ENCODE assay signal across 11 mouse cellular contexts in the genomic region with DNA sequence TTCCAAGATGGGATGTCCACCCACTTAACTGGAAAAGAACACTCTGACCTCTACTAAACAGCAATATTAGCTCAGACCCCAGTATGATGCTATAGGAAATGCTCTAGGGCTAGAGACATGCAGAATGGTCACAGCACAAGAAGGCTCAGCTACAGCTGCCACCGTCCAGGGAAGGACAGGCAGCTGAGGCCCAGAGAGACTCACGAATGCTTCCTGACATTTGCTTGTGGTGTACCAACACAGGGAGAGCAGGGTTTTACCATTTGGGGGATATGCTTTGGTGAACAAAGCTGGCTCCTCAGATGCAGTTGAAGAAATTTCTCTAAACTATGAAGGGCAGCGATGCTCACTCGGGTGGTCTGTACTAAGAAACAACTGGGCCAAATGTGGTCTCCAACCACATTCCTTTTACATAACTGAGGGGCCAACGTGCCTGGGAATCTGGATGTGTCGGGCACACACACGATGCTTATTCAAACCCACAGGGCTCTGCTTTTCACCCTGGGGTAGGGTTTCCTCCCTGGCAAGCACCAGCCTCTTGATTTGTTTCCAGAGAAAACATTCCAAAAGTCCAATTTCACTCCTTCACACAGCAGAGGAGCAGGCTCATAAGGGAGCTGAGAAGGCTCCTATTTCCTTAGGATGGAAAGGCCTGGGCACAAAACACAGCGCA.
DNase-seq lines count a peak whose midpoint lies in the region; ATAC-seq and TF ChIP-seq lines count a peak whose summit lies in the region.
"Had no signal": no experiment of that assay in that cellular context is flagged by ENCODE, and none has a peak within 500 bp of the region (broad histone marks: within the 10 kb centered on the region; RNA-seq: fewer than 3 reads in every experiment).

No protein-coding gene starts in this region.

- 59% methylated on average over 8 of the region's 8 CpGs for WGBS in forebrain, embryonic 15.5 days
- WGBS in forebrain, embryonic 11.5 days = 84% methylated on average over 8 of the region's 8 CpGs
- WGBS in lung, embryonic 14.5 days = 58% methylated on average over 8 of the region's 8 CpGs
- 34% methylated on average over 8 of the region's 8 CpGs for WGBS in embryonic facial prominence, embryonic 14.5 days

- H3K4me2 ChIP-seq in forebrain, embryonic 15.5 days (replicated peaks) = no peak overlapping the region
- no peak overlapping the region for H3K4me2 ChIP-seq in forebrain, embryonic 11.5 days (ENCODE audit: low read depth, low read length, severe bottlenecking)
- H3K4me2 ChIP-seq in lung, embryonic 14.5 days = no peak overlapping the region
- H3K4me2 ChIP-seq in embryonic facial prominence, embryonic 14.5 days (ENCODE audit: low read depth, low read length) = no peak overlapping the region

- H3K36me3 ChIP-seq in forebrain, embryonic 15.5 days = no peaks in the 10 kb centered on the region
- no peaks in the 10 kb centered on the region for H3K36me3 ChIP-seq in forebrain, embryonic 11.5 days (ENCODE audit: control insufficient read depth, insufficient read depth, low read length)
- peaks cover 43% of the 10 kb centered on the region for H3K36me3 ChIP-seq in lung, embryonic 14.5 days (ENCODE audit: insufficient read depth)
- peaks cover 38% of the 10 kb centered on the region for H3K36me3 ChIP-seq in embryonic facial prominence, embryonic 14.5 days (ENCODE audit: control insufficient read depth, insufficient read depth, low read length)

- no peaks in the 10 kb centered on the region for H3K27me3 ChIP-seq in forebrain, embryonic 15.5 days
- no peaks in the 10 kb centered on the region for H3K27me3 ChIP-seq in forebrain, embryonic 11.5 days (ENCODE audit: control insufficient read depth, insufficient read depth, low read length)
- H3K27me3 ChIP-seq in lung, embryonic 14.5 days (ENCODE audit: insufficient read depth, low read length) = no peaks in the 10 kb centered on the region
- H3K27me3 ChIP-seq in embryonic facial prominence, embryonic 14.5 days (replicated peaks; ENCODE audit: control insufficient read depth, insufficient read depth, low read length) = no peaks in the 10 kb centered on the region

- intact Hi-C loops in gastrocnemius, postnatal 36 days (cut with DNase I) = no loop called here

- no peak overlapping the region for H3K9ac ChIP-seq in forebrain, embryonic 15.5 days (replicated peaks)
- H3K9ac ChIP-seq in forebrain, embryonic 11.5 days (ENCODE audit: low read length) = no peak overlapping the region
- H3K9ac ChIP-seq in lung, embryonic 14.5 days = no peak overlapping the region; the same call in 1 of the 2 replicates
- H3K9ac ChIP-seq in embryonic facial prominence, embryonic 14.5 days (ENCODE audit: low read depth, low read length) = no peak overlapping the region
- H3K9ac ChIP-seq: liver, embryonic 14.5 days had no signal

- H3K4me1 ChIP-seq in forebrain, embryonic 15.5 days = peaks cover 16% of the 10 kb centered on the region
- H3K4me1 ChIP-seq in forebrain, embryonic 11.5 days (replicated peaks; ENCODE audit: control insufficient read depth, insufficient read depth, low read length) = 0 out of 2 replicates have a peak, but pooled peaks cover 4% of the 10 kb centered on the region
- H3K4me1 ChIP-seq in lung, embryonic 14.5 days (ENCODE audit: insufficient read depth) = peaks cover 23% of the 10 kb centered on the region
- H3K4me1 ChIP-seq in embryonic facial prominence, embryonic 14.5 days (ENCODE audit: control insufficient read depth, insufficient read depth, low read length) = peaks cover 28% of the 10 kb centered on the region

- DNase-seq in forebrain, embryonic 11.5 days (ENCODE audit: low spot score) = no peak
- DNase-seq in lung, embryonic 14.5 days = peak; percentile 39
- no peak for DNase-seq in lung, adult 18-20 months
- DNase-seq in embryonic facial prominence, embryonic 14.5 days (ENCODE audit: low spot score) = peak; percentile 92
- DNase-seq in mesoderm, embryonic 11.5 days (ENCODE audit: low read depth, low spot score) = peak; percentile 35
- no peak for DNase-seq in gastrocnemius, postnatal 36 days
- no peak for DNase-seq in neural tube, embryonic 10.5 days (ENCODE audit: extremely low spot score, low spot score)
- DNase-seq: adrenal gland, adult 8-10 months; heart, adult 18-20 months had no signal

- no peaks in the 10 kb centered on the region for H3K9me3 ChIP-seq in forebrain, embryonic 15.5 days
- H3K9me3 ChIP-seq in forebrain, embryonic 11.5 days (ENCODE audit: control insufficient read depth, low read length) = no peaks in the 10 kb centered on the region
- H3K9me3 ChIP-seq in lung, embryonic 14.5 days (ENCODE audit: low read depth, low read length) = no peaks in the 10 kb centered on the region
- no peaks in the 10 kb centered on the region for H3K9me3 ChIP-seq in embryonic facial prominence, embryonic 14.5 days (ENCODE audit: control insufficient read depth, low read length)

- no peak overlapping the region for H3K4me3 ChIP-seq in forebrain, embryonic 15.5 days
- H3K4me3 ChIP-seq in forebrain, embryonic 11.5 days (ENCODE audit: low read depth, low read length) = no peak overlapping the region
- no peak overlapping the region for H3K4me3 ChIP-seq in lung, embryonic 14.5 days (ENCODE audit: low read depth, low read length)
- H3K4me3 ChIP-seq in embryonic facial prominence, embryonic 14.5 days (ENCODE audit: low read depth, low read length) = no peak overlapping the region

- H3K27ac ChIP-seq in forebrain, embryonic 15.5 days (replicated peaks) = peak overlapping the region; percentile 49; the same call in 1 of the 2 replicates
- H3K27ac ChIP-seq in forebrain, embryonic 11.5 days (ENCODE audit: low read depth, low read length) = no peak overlapping the region
- peak overlapping the region; percentile 63 for H3K27ac ChIP-seq in lung, embryonic 14.5 days (ENCODE audit: low read depth)
- peak overlapping the region; percentile 69 for H3K27ac ChIP-seq in embryonic facial prominence, embryonic 14.5 days (replicated peaks; ENCODE audit: low read depth, low read length)
- H3K27ac ChIP-seq: liver, embryonic 14.5 days had no signal

- no peak; the same call in 1 of the 2 replicates for ATAC-seq in forebrain, embryonic 15.5 days (replicated peaks)
- ATAC-seq in forebrain, embryonic 11.5 days (replicated peaks; ENCODE audit: low FRiP score) = no peak
- no peak for ATAC-seq in lung, embryonic 14.5 days (ENCODE audit: insufficient read depth)
- peak; percentile 60 for ATAC-seq in embryonic facial prominence, embryonic 14.5 days (ENCODE audit: low read depth)

- TF ChIP-seq CTCF in lung, embryonic 14.5 days (IDR thresholded peaks at IDR 0.05; ENCODE audit: low read depth) = no peak

Comparison
In these comparisons a context has a peak if more than half of its experiments do, and no peak if none do; other contexts are left out.
1. DNase-seq: peak in lung, embryonic 14.5 days (single experiment), embryonic facial prominence, embryonic 14.5 days (single experiment) and mesoderm, embryonic 11.5 days (single experiment); none in forebrain, embryonic 11.5 days (single experiment), lung, adult 18-20 months (0 of 2), gastrocnemius, postnatal 36 days (0 of 2) and neural tube, embryonic 10.5 days (single experiment).